Mouse (Mus musculus) gastrocnemius, adult 18-20 months (tissue): ENCODE results near the gene Polg. TPM values are rescaled to one million over a fixed set of nuclear protein-coding genes. Genes with fewer than 3 reads are reported as not detected.

Experiments
- DNase-seq: peaks from one replicate; pipeline ENCODE4 v3.0.0; 2021; ENCODE audit warnings: low spot score
- microRNA-seq: library from miRNA; unstranded; fragments of <30 nt; microRNA quantifications from one replicate; pipeline ENCODE4 v1.2.0, GENCODE M21; 2021
- total RNA-seq, 2 experiments: library from RNA; stranded (reverse); gene quantifications; 2 replicates each; pipeline ENCODE4 v1.2.3; 2021

Polg gene
- total RNA-seq, 2 experiments from 2014 or later, result 30.8 to 31.4 TPM

DNA sequence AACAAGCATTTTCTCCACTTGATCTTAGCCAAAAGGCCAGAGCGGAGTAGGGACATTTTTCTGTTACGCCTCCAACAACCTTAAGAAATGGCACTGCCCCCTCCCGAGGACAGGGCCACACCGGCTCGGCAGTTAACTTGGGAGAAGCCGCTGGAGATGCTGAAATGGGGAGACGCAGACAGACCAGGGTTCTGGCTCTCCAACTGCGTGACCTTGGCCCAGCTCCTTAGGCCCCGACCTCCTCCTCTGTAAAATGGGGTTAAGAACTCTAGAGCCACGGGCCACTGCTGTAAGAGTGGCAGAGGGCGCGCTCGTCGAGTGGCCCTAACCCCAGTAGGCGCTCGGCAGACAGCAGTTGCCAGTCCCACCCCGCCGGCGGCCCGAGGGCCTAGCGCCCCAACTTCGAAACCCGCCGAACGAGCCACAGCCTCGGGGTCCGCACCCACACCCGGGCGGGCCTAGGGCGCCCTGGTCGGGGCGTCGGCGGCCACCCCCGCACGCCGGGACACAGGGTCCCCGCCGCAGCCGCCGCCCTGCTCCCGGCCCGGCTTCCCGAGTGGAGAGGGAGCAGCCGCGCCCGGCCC lies 609 bp downstream of the Polg start:
- no peak for DNase-seq

- no peak for DNase-seq
Observed at GRCm38 (mm10) chr7:79464776-79465420, 1.3 kb downstream of the Polg start.

DNA sequence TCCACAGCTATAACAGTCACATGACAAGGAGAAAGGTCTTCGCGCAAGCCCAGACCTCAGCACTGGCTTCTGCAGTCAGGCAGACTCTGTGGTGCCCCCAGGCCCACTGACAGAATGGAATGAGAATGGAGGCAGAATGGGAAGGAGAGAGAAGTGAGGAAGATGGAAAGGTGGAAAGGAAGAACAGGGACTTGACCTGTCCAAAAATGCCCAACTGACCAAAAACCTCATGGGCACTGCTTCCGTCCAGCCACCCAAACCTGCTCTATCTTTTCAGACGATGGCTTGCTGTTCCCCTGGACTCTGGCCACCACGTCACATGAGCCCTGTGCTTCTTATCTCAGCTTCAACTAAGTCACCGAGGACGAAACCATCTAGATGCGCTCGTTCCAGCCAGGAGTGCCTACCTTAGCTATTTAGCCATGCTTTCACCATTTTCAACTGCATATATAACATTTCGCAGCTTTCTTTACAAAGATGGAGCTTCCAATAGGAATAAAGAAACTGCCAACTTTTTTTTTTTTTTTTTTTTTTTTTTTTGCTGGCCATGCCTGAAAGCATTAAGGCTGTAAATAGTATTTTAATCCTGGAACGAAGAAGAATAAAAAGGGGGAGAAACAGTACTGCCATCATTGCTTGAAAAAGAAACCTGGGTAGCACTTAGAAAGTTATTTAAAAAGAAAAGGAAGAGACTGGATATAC lies 2.6 kb downstream of the Polg start:
- no peak for DNase-seq

- DNase-seq, result no peak
Observed at GRCm38 (mm10) chr7:79461721-79462120, 4.4 kb downstream of the Polg start.

DNA sequence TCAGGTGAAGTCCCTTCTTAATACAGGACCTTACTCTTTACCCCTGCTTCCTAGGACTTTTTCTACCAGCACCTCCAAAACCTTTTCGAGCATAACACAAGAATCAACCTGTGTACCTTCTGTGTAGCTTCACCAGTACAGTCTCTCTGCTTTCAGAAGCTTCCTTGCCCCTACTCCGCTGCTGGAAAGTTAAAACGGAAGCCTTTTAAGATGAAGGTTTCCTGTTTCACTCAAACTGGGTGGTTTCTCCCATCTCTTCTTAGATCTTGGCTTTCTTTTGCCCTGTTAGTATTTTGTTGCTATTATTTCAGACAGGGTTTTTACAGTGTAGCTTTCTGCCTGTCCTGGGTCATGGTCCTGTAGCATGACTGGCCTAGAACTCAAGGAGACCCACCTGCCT lies 18.7 kb downstream of the Polg start:
- no peak for DNase-seq

DNA sequence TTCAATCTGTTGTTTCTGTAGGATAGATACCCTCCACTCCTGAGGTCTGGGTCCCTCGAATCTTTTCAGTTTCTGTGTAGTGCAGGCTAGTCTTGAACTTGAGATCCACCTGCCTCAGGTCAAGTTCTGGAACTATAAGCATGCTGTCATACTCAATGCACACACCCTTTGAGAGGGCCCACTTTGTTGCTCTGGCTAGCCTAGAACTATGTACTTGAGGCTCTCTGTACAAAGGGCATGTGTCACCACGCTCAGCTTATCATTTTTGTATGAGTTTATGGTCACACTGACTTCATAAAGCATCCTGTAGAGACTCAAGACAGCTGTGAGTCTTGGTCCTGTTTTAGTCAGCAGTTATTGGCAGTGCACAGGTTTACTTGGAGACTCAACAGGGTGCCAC lies 19.1 kb downstream of the Polg start:
- DNase-seq, result no peak

GRCm38 (mm10) chr7:79440035-79440434 lies 26.1 kb downstream of the Polg start:
- no peak for DNase-seq

- no peak for DNase-seq
Observed at GRCm38 (mm10) chr7:79428243-79428642, 37.9 kb downstream of the Polg start.

- no peak for DNase-seq
Observed at GRCm38 (mm10) chr7:79425804-79426203, 40.4 kb downstream of the Polg start.

- no peak for DNase-seq
Observed at GRCm38 (mm10) chr7:79422876-79423275, 43.3 kb downstream of the Polg start.

DNA sequence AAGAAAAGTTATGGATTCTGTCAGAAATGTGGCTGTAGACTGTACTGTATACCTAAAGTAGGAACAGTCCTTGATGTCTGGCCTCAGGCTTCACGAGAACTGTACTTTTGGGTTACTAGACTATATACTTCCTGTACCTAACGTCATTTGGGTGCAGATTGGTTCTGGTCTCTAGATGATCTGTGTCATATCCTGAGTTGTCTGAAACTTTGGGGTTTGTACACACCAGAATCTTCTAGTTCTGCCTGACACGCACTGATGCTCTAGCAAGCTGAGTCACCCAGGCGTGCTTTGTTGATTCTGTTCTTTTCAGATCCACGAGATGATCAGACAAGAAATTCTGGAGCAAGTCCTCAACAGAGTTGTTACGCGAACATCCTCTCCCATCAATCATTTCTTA lies 46.2 kb downstream of the Polg start:
- no peak for DNase-seq

GRCm38 (mm10) chr7:79414449-79415375 lies 51.5 kb downstream of the Polg start:
- DNase-seq, result no peak

GRCm38 (mm10) chr7:79400296-79400695 lies 65.9 kb downstream of the Polg start:
- DNase-seq, result no peak

DNA sequence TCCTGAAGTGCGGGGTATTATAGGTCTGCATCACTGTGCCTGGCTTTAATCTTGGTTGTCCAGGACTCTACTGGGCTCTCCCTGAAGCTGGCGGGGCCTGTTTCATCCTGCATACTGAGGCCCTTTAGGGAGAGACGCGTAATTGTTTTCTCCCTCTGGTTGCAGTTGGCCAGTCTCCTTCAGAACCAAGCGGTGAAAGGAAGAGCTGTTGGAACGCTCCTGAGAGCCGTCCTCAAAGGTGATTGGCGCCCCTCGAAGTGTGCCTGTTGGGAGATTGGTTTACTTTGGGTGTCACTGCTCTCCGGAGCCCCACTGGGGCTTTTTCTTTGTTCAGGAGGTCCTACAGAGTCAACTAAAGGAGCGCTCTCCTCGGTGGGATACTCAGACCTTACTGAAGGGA lies 67.2 kb downstream of the Polg start:
- DNase-seq, result no peak

- no peak for DNase-seq
Observed at GRCm38 (mm10) chr7:79398426-79398825, 67.7 kb downstream of the Polg start.

DNA sequence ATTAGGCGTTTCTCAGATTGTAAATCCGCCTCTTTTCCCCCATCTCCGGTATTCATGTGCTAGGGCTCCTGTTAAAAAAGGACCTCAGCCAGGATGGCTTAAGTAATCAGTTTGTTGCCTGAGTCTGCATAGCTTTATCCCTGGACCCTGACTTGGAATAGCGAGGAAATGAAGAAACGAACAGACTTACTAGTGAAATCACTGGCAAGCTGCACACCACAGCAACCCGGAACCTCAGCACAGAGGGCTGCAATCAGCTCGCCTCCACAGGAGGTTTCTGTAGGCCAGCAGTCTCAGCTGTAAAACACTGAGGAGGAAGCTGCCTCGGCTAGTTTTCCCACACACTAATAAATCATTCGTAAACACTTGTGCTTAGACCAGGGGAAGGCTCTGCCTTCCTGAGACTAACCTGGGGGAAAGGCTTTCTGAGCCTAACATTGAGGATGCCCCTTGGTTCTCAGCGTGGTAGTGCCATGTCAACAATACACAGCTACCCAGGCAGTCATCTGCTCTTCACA lies 68.7 kb downstream of the Polg start:
- no peak for DNase-seq

Small RNA genes lying within 50 kb of the gene (microRNA-seq; reads per million reads assigned to microRNA genes)
- not detected for gene Mir9-3

Other genes with a start within 250 kb of the Polg start
- 1 to 10 TPM; 3.8 to 4.7 TPM for gene Abhd2, start 193.2 kb downstream of the Polg start, total RNA-seq
- gene Rlbp1, start 79.3 kb downstream of the Polg start, total RNA-seq, result not detected
- gene Fanci, start 74.4 kb downstream of the Polg start, total RNA-seq, result not detected
- gene Rhcg, start 151.3 kb upstream of the Polg start, total RNA-seq, result not detected
- gene Ticrr, start 193.8 kb upstream of the Polg start, total RNA-seq, result not detected
- gene Kif7, start 249.4 kb upstream of the Polg start, total RNA-seq, result under 1 TPM; 0.27 to 0.40 TPM